Mouse (Mus musculus): Measurements from ENCODE around the gene Cacnb3.

GRCm38 (mm10) chr15:98628589-98629254, 1.9 kb upstream of the Cacnb3 start:
- TF ChIP-seq CTCF (conservative IDR thresholded peaks at IDR 0.05; ENCODE audit: insufficient read depth, insufficient read length, low read depth, low read length), result no peak
- no peak for TF ChIP-seq POLR2A (IDR thresholded peaks at IDR 0.05; ENCODE audit: low read depth, low read length)
